Mouse (Mus musculus): ENCODE results near the gene Ust. TPM values are rescaled to one million over a fixed set of nuclear protein-coding genes. Genes with fewer than 3 reads are reported as not detected.

Ust gene
- total and polyA plus RNA-seq, 3 experiments = not detected

GRCm38 (mm10) chr10:8487388-8487787 is 31.2 kb downstream of the Ust start:
- Histone ChIP-seq H3K27me3 (replicated peaks) (no peaks in the 10 kb centered on the region), H3K4me1 (ENCODE audit: control insufficient read depth in 1 of 2, insufficient read depth in 2 of 2) (no peaks in the 10 kb centered on the region), H3K9me3 (replicated peaks; ENCODE audit: low read length) (no peaks in the 10 kb centered on the region), H3K27ac (ENCODE audit: insufficient read depth, low read depth) (no peak overlapping the region), H3K4me2 (ENCODE audit: insufficient read depth, low read depth, poor library complexity, severe bottlenecking) (no peak overlapping the region), H3K36me3 (replicated peaks in 1 of 2; ENCODE audit: control insufficient read depth in 1 of 2, insufficient read depth in 1 of 2, low read length in 1 of 2) (no peaks in the 10 kb centered on the region), H3K4me3 (replicated peaks in 1 of 3; ENCODE audit: low read depth in 2 of 3, low read length in 2 of 3, poor library complexity in 1 of 3) (no peak overlapping the region), H3K9ac (ENCODE audit: insufficient read depth, low read depth) (no peak overlapping the region), H3K79me2 (replicated peaks; ENCODE audit: control insufficient read depth, extremely low read depth, insufficient read depth, poor library complexity, severe bottlenecking) (no peaks in the 10 kb centered on the region)
- in situ Hi-C loops (cut with MboI; ENCODE audit: low pct_ligation_motif_present, low pct_unique_long_range_greater_than_20kb, low sequenced_read_pairs) (no loop called here), dilution Hi-C loops (cut with MboI; ENCODE audit: extremely low pct_ligation_motif_present, extremely low pct_unique_long_range_greater_than_20kb, low sequenced_read_pairs) (no loop called here)
- no peak for DNase-seq (ENCODE audit: extremely low read depth)
- TF ChIP-seq NRF1 (IDR thresholded peaks at IDR 0.05; ENCODE audit: low read depth, low read length) = no peak
- no peak for TF ChIP-seq USF2 (conservative IDR thresholded peaks at IDR 0.05; ENCODE audit: low read depth, low read length)
- no peak for TF ChIP-seq MAX (IDR thresholded peaks at IDR 0.05; ENCODE audit: low read length)
- no peak for TF ChIP-seq BHLHE40 (IDR thresholded peaks at IDR 0.05; ENCODE audit: low read depth, low read length)
- no peak for TF ChIP-seq E2F4 (IDR thresholded peaks at IDR 0.05; ENCODE audit: insufficient replicate concordance, low read depth, low read length)
- TF ChIP-seq MYC (IDR thresholded peaks at IDR 0.05; ENCODE audit: low read depth, low read length) = no peak
- no peak for TF ChIP-seq CTCF (conservative IDR thresholded peaks at IDR 0.05 in 1 of 2, IDR thresholded peaks at IDR 0.05 in 1 of 2; ENCODE audit: low read depth in 2 of 2, low read length in 2 of 2)
- no peak for TF ChIP-seq TCF12 (IDR thresholded peaks at IDR 0.05; ENCODE audit: low read depth, low read length)

GRCm38 (mm10) chr10:8484487-8484886 is 34.1 kb downstream of the Ust start:
- no peaks in the 10 kb centered on the region for H3K79me2 ChIP-seq (replicated peaks; ENCODE audit: control insufficient read depth, extremely low read depth, insufficient read depth, poor library complexity, severe bottlenecking)
- H3K9ac ChIP-seq (ENCODE audit: insufficient read depth, low read depth) = no peak overlapping the region
- dilution Hi-C loops (cut with MboI; ENCODE audit: extremely low pct_ligation_motif_present, extremely low pct_unique_long_range_greater_than_20kb, low sequenced_read_pairs) (no loop called here), in situ Hi-C loops (cut with MboI; ENCODE audit: low pct_ligation_motif_present, low pct_unique_long_range_greater_than_20kb, low sequenced_read_pairs) (no loop called here)
- no peak for TF ChIP-seq RCOR1 (conservative IDR thresholded peaks at IDR 0.05; ENCODE audit: low read depth, low read length)
- peak; percentile 73 for TF ChIP-seq ZNF384 (IDR thresholded peaks at IDR 0.05; ENCODE audit: low read depth, low read length)
- no peak for TF ChIP-seq RAD21 (IDR thresholded peaks at IDR 0.05; ENCODE audit: low read depth, low read length)
- no peak overlapping the region for H3K27ac ChIP-seq (ENCODE audit: insufficient read depth, low read depth)
- no peak for DNase-seq (ENCODE audit: extremely low read depth)
- no peaks in the 10 kb centered on the region for H3K36me3 ChIP-seq (replicated peaks in 1 of 2; ENCODE audit: control insufficient read depth in 1 of 2, insufficient read depth in 1 of 2, low read length in 1 of 2)
- H3K4me3 ChIP-seq (replicated peaks in 1 of 3; ENCODE audit: low read depth in 2 of 3, low read length in 2 of 3, poor library complexity in 1 of 3) = no peak overlapping the region
- no peaks in the 10 kb centered on the region for H3K27me3 ChIP-seq (replicated peaks)
- no peaks in the 10 kb centered on the region for H3K9me3 ChIP-seq (replicated peaks; ENCODE audit: low read length)
- H3K4me1 ChIP-seq (ENCODE audit: control insufficient read depth in 1 of 2, insufficient read depth in 2 of 2) = no peaks in the 10 kb centered on the region
- no peak overlapping the region for H3K4me2 ChIP-seq (ENCODE audit: insufficient read depth, low read depth, poor library complexity, severe bottlenecking)

DNA sequence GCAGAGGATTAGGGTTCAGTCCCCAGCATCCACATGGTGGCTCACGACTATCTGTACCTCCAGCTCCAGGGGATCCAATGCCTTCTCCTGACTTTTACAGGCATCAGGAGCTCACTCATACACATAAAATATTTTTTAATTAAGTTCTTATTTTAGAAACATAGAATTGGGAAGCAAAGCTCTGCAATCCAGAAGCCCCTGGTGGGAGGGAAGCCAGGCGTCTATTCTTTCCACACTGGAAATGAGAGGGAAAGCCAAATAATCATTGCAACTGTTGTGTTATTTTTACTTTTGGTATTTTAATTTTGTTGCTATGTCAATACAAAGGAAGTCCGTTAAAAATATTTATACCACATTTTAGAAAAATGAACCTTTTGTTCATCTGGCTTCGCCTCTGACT is 35.8 kb downstream of the Ust start:
- no peak overlapping the region for H3K4me2 ChIP-seq (ENCODE audit: insufficient read depth, low read depth, poor library complexity, severe bottlenecking)
- no peak overlapping the region for H3K4me3 ChIP-seq (replicated peaks in 1 of 3; ENCODE audit: low read depth in 2 of 3, low read length in 2 of 3, poor library complexity in 1 of 3)
- H3K9me3 ChIP-seq (replicated peaks; ENCODE audit: low read length) = no peaks in the 10 kb centered on the region
- dilution Hi-C loops (cut with MboI; ENCODE audit: extremely low pct_ligation_motif_present, extremely low pct_unique_long_range_greater_than_20kb, low sequenced_read_pairs) (no loop called here), in situ Hi-C loops (cut with MboI; ENCODE audit: low pct_ligation_motif_present, low pct_unique_long_range_greater_than_20kb, low sequenced_read_pairs) (no loop called here)
- no peaks in the 10 kb centered on the region for H3K4me1 ChIP-seq (ENCODE audit: control insufficient read depth in 1 of 2, insufficient read depth in 2 of 2)
- no peak for DNase-seq (ENCODE audit: extremely low read depth)
- no peak overlapping the region for H3K27ac ChIP-seq (ENCODE audit: insufficient read depth, low read depth)
- no peaks in the 10 kb centered on the region for H3K36me3 ChIP-seq (replicated peaks in 1 of 2; ENCODE audit: control insufficient read depth in 1 of 2, insufficient read depth in 1 of 2, low read length in 1 of 2)
- H3K9ac ChIP-seq (ENCODE audit: insufficient read depth, low read depth) = no peak overlapping the region
- no peak for TF ChIP-seq MXI1 (IDR thresholded peaks at IDR 0.05; ENCODE audit: low read depth, low read length)
- no peak for TF ChIP-seq TCF12 (IDR thresholded peaks at IDR 0.05; ENCODE audit: low read depth, low read length)
- no peak for TF ChIP-seq ZKSCAN1 (IDR thresholded peaks at IDR 0.05; ENCODE audit: borderline replicate concordance, low read depth, low read length)
- TF ChIP-seq POLR2AphosphoS2 (IDR thresholded peaks at IDR 0.05; ENCODE audit: low read depth, low read length) = no peak
- TF ChIP-seq EP300 (IDR thresholded peaks at IDR 0.05; ENCODE audit: low read length) = no peak
- no peak for TF ChIP-seq ETS1 (conservative IDR thresholded peaks at IDR 0.05; ENCODE audit: low read depth, low read length)
- TF ChIP-seq KAT2A (IDR thresholded peaks at IDR 0.05; ENCODE audit: insufficient replicate concordance, low read length) = no peak
- TF ChIP-seq RAD21 (IDR thresholded peaks at IDR 0.05; ENCODE audit: low read depth, low read length) = no peak
- no peaks in the 10 kb centered on the region for H3K27me3 ChIP-seq (replicated peaks)
- H3K79me2 ChIP-seq (replicated peaks; ENCODE audit: control insufficient read depth, extremely low read depth, insufficient read depth, poor library complexity, severe bottlenecking) = no peaks in the 10 kb centered on the region

Data from CH12.LX (cell line).